Mouse (Mus musculus): Measurements from ENCODE around the gene Fam163a. TPM values are rescaled to one million over a fixed set of nuclear protein-coding genes. Genes with fewer than 3 reads are reported as not detected.

Fam163a gene
- polyA plus RNA-seq, 1 experiment from 2014 or later, result 0.39 TPM

- Histone ChIP-seq H3K4me3 (ENCODE audit: low read depth, low read length) (no peak overlapping the region), H3K9ac (ENCODE audit: low read length) (no peak overlapping the region), H3K4me1 (ENCODE audit: control insufficient read depth, insufficient read depth, low read length) (no peaks in the 10 kb centered on the region), H3K36me3 (ENCODE audit: control insufficient read depth, insufficient read depth, low read length) (no peaks in the 10 kb centered on the region), H3K4me2 (ENCODE audit: low read depth, severe bottlenecking) (no peak overlapping the region), H3K9me3 (ENCODE audit: control insufficient read depth, low read length) (no peaks in the 10 kb centered on the region), H3K27me3 (ENCODE audit: control insufficient read depth, insufficient read depth, low read length) (no peaks in the 10 kb centered on the region), H3K27ac (replicated peaks; ENCODE audit: low read depth, low read length) (no peak overlapping the region)
- DNase-seq (ENCODE audit: low spot score), result no peak
- 93% methylated on average over 5 of the region's 5 CpGs for WGBS
- ATAC-seq (ENCODE audit: insufficient number of reproducible peaks, low FRiP score, low TSS enrichment, low read depth), result no peak
Measured at GRCm38 (mm10) chr1:156212923-156213322, 8.1 kb upstream of the Fam163a start.

GRCm38 (mm10) chr1:156211809-156212317 is 7.0 kb upstream of the Fam163a start:
- H3K4me1 ChIP-seq (ENCODE audit: control insufficient read depth, insufficient read depth, low read length), result no peaks in the 10 kb centered on the region
- H3K36me3 ChIP-seq (ENCODE audit: control insufficient read depth, insufficient read depth, low read length), result no peaks in the 10 kb centered on the region
- no peaks in the 10 kb centered on the region; the same call in 1 of the 2 replicates for H3K27me3 ChIP-seq (ENCODE audit: control insufficient read depth, insufficient read depth, low read length)
- H3K4me2 ChIP-seq (ENCODE audit: low read depth, severe bottlenecking), result no peak overlapping the region
- no peak overlapping the region for H3K9ac ChIP-seq (ENCODE audit: low read length)
- H3K4me3 ChIP-seq (ENCODE audit: low read depth, low read length), result no peak overlapping the region
- no peak overlapping the region for H3K27ac ChIP-seq (replicated peaks; ENCODE audit: low read depth, low read length)
- 61% methylated on average over 6 of the region's 6 CpGs for WGBS
- no peak for DNase-seq (ENCODE audit: low spot score)
- no peaks in the 10 kb centered on the region for H3K9me3 ChIP-seq (ENCODE audit: control insufficient read depth, low read length)
- ATAC-seq (ENCODE audit: insufficient number of reproducible peaks, low FRiP score, low TSS enrichment, low read depth), result no peak

DNA sequence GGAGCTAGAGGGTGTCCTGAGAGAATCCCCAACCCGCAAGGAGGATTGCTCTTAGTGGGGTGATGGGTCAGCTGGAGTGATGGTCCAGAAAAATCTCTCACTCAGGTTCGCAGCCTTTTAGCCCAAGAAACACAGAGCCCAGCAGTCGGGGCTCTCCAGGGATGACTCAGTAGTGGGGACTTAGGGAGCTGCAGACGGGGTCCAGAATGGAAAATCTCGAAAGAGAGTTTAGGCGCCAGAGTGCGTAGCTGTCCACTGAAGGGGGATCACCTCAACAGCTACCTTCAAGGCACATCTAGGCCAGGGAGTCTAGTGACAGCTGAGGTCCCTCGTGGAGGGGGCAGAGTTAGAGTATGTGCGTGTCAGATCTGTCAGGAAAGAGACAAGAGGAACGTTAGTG is 338 bp upstream of the Fam163a start:
- H3K27ac ChIP-seq (replicated peaks; ENCODE audit: low read depth, low read length), result no peak overlapping the region
- WGBS, result 17% methylated on average over 10 of the region's 10 CpGs
- peak overlapping the region; percentile 41 for H3K4me3 ChIP-seq (ENCODE audit: low read depth, low read length)
- H3K4me1 ChIP-seq (ENCODE audit: control insufficient read depth, insufficient read depth, low read length), result peaks cover 5% of the 10 kb centered on the region; the same call in 1 of the 2 replicates
- no peaks in the 10 kb centered on the region for H3K36me3 ChIP-seq (ENCODE audit: control insufficient read depth, insufficient read depth, low read length)
- H3K9me3 ChIP-seq (ENCODE audit: control insufficient read depth, low read length), result no peaks in the 10 kb centered on the region
- peak overlapping the region; percentile 92 for H3K4me2 ChIP-seq (ENCODE audit: low read depth, severe bottlenecking)
- H3K9ac ChIP-seq (ENCODE audit: low read length), result peak overlapping the region; percentile 43
- DNase-seq (ENCODE audit: low spot score) (no peak), ATAC-seq (ENCODE audit: insufficient number of reproducible peaks, low FRiP score, low TSS enrichment, low read depth) (no peak)
- H3K27me3 ChIP-seq (ENCODE audit: control insufficient read depth, insufficient read depth, low read length), result peaks cover 43% of the 10 kb centered on the region

GRCm38 (mm10) chr1:156203961-156204655 is 718 bp downstream of the Fam163a start:
- Histone ChIP-seq H3K4me1 (ENCODE audit: control insufficient read depth, insufficient read depth, low read length) (peaks cover 5% of the 10 kb centered on the region; the same call in 1 of the 2 replicates), H3K9me3 (ENCODE audit: control insufficient read depth, low read length) (no peaks in the 10 kb centered on the region), H3K27ac (replicated peaks; ENCODE audit: low read depth, low read length) (no peak overlapping the region), H3K4me2 (ENCODE audit: low read depth, severe bottlenecking) (peak overlapping the region; percentile 92), H3K9ac (ENCODE audit: low read length) (peak overlapping the region; percentile 43), H3K27me3 (ENCODE audit: control insufficient read depth, insufficient read depth, low read length) (peaks cover 43% of the 10 kb centered on the region), H3K36me3 (ENCODE audit: control insufficient read depth, insufficient read depth, low read length) (no peaks in the 10 kb centered on the region), H3K4me3 (ENCODE audit: low read depth, low read length) (peak overlapping the region; percentile 41)
- WGBS, result 4% methylated on average over 18 of the region's 18 CpGs
- DNase-seq (ENCODE audit: low spot score), result peak; percentile 34
- ATAC-seq (ENCODE audit: insufficient number of reproducible peaks, low FRiP score, low TSS enrichment, low read depth), result peak; percentile 12; the same call in 1 of the 2 replicates

- WGBS, result 48% methylated on average over 3 of the region's 3 CpGs
- Histone ChIP-seq H3K4me1 (ENCODE audit: control insufficient read depth, insufficient read depth, low read length) (peaks cover 5% of the 10 kb centered on the region; the same call in 1 of the 2 replicates), H3K9ac (ENCODE audit: low read length) (no peak overlapping the region), H3K4me3 (ENCODE audit: low read depth, low read length) (no peak overlapping the region), H3K27me3 (ENCODE audit: control insufficient read depth, insufficient read depth, low read length) (peaks cover 43% of the 10 kb centered on the region), H3K36me3 (ENCODE audit: control insufficient read depth, insufficient read depth, low read length) (no peaks in the 10 kb centered on the region), H3K27ac (replicated peaks; ENCODE audit: low read depth, low read length) (no peak overlapping the region), H3K9me3 (ENCODE audit: control insufficient read depth, low read length) (no peaks in the 10 kb centered on the region), H3K4me2 (ENCODE audit: low read depth, severe bottlenecking) (no peak overlapping the region)
- ATAC-seq (ENCODE audit: insufficient number of reproducible peaks, low FRiP score, low TSS enrichment, low read depth), result no peak
- DNase-seq (ENCODE audit: low spot score), result no peak
Measured at GRCm38 (mm10) chr1:156202661-156203060, 2.2 kb downstream of the Fam163a start.

DNA sequence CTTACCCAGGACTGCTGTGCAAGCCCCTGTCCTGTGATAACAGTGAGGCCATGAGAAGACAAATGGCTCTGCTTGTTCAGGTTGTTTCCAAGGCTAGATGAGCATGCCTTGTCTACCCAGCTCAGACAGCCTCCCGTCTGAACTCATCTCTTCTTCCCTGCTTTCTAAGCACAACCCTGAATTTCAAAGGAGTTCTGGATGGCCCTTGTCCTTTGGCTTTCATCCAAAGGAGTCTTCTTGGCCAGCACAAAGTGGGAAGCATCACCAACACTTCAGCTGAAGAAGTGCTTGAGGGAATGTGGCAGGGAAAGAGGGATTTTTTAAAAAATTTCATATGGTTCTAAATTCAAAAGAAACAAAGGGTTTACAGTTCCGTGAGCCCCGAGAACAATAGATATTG is 3.8 kb downstream of the Fam163a start:
- no peak for DNase-seq (ENCODE audit: low spot score)
- 88% methylated on average over 3 of the region's 3 CpGs for WGBS
- no peaks in the 10 kb centered on the region for H3K36me3 ChIP-seq (ENCODE audit: control insufficient read depth, insufficient read depth, low read length)
- H3K9ac ChIP-seq (ENCODE audit: low read length), result no peak overlapping the region
- no peak overlapping the region for H3K27ac ChIP-seq (replicated peaks; ENCODE audit: low read depth, low read length)
- peaks cover 35% of the 10 kb centered on the region for H3K27me3 ChIP-seq (ENCODE audit: control insufficient read depth, insufficient read depth, low read length)
- no peaks in the 10 kb centered on the region for H3K9me3 ChIP-seq (ENCODE audit: control insufficient read depth, low read length)
- H3K4me3 ChIP-seq (ENCODE audit: low read depth, low read length), result no peak overlapping the region
- H3K4me1 ChIP-seq (ENCODE audit: control insufficient read depth, insufficient read depth, low read length), result peaks cover 5% of the 10 kb centered on the region; the same call in 1 of the 2 replicates
- no peak for ATAC-seq (ENCODE audit: insufficient number of reproducible peaks, low FRiP score, low TSS enrichment, low read depth)
- no peak overlapping the region for H3K4me2 ChIP-seq (ENCODE audit: low read depth, severe bottlenecking)

GRCm38 (mm10) chr1:156197588-156197987 is 7.2 kb downstream of the Fam163a start:
- no peak overlapping the region for H3K4me2 ChIP-seq (ENCODE audit: low read depth, severe bottlenecking)
- H3K4me1 ChIP-seq (ENCODE audit: control insufficient read depth, insufficient read depth, low read length), result no peaks in the 10 kb centered on the region
- no peak for ATAC-seq (ENCODE audit: insufficient number of reproducible peaks, low FRiP score, low TSS enrichment, low read depth)
- no peak overlapping the region for H3K9ac ChIP-seq (ENCODE audit: low read length)
- peaks cover 2% of the 10 kb centered on the region for H3K27me3 ChIP-seq (ENCODE audit: control insufficient read depth, insufficient read depth, low read length)
- H3K36me3 ChIP-seq (ENCODE audit: control insufficient read depth, insufficient read depth, low read length), result no peaks in the 10 kb centered on the region
- H3K9me3 ChIP-seq (ENCODE audit: control insufficient read depth, low read length), result no peaks in the 10 kb centered on the region
- WGBS, result 74% methylated on average over 4 of the region's 4 CpGs
- no peak for DNase-seq (ENCODE audit: low spot score)
- H3K4me3 ChIP-seq (ENCODE audit: low read depth, low read length), result no peak overlapping the region
- H3K27ac ChIP-seq (replicated peaks; ENCODE audit: low read depth, low read length), result no peak overlapping the region

- Histone ChIP-seq H3K27ac (replicated peaks; ENCODE audit: low read depth, low read length) (no peak overlapping the region), H3K4me3 (ENCODE audit: low read depth, low read length) (no peak overlapping the region), H3K27me3 (ENCODE audit: control insufficient read depth, insufficient read depth, low read length) (no peaks in the 10 kb centered on the region), H3K4me1 (ENCODE audit: control insufficient read depth, insufficient read depth, low read length) (no peaks in the 10 kb centered on the region), H3K9me3 (ENCODE audit: control insufficient read depth, low read length) (no peaks in the 10 kb centered on the region), H3K9ac (ENCODE audit: low read length) (no peak overlapping the region), H3K36me3 (ENCODE audit: control insufficient read depth, insufficient read depth, low read length) (no peaks in the 10 kb centered on the region), H3K4me2 (ENCODE audit: low read depth, severe bottlenecking) (no peak overlapping the region)
- WGBS, result 52% methylated on average over 7 of the region's 7 CpGs
- ATAC-seq (ENCODE audit: insufficient number of reproducible peaks, low FRiP score, low TSS enrichment, low read depth) (no peak), DNase-seq (ENCODE audit: low spot score) (no peak)
Measured at GRCm38 (mm10) chr1:156193292-156193691, 11.5 kb downstream of the Fam163a start.
